Mouse (Mus musculus): ENCODE results near the gene Glt6d1.

- no peak for TF ChIP-seq CTCF (IDR thresholded peaks at IDR 0.05; ENCODE audit: borderline replicate concordance, insufficient read depth, low read length)
- no peak for TF ChIP-seq POLR2A (IDR thresholded peaks at IDR 0.05; ENCODE audit: low read depth, low read length)
Observed at GRCm38 (mm10) chr2:25828344-25828947, 12.8 kb upstream of the Glt6d1 start.
